Mouse (Mus musculus) midbrain, postnatal 0 days (tissue): Measurements from ENCODE around the gene Flad1. TPM values are rescaled to one million over a fixed set of nuclear protein-coding genes. Genes with fewer than 3 reads are reported as not detected.

Experiments
- ATAC-seq: fragments of 200-750 bp; cut with Nextera tagmentation; 2 replicates; pipeline ENCODE4 v1.8.0; 2017; ENCODE audit warnings: moderate number of reproducible peaks, mild to moderate bottlenecking, moderate TSS enrichment, moderate library complexity; ENCODE audit not compliant: low FRiP score
- DNase-seq: peaks from one replicate; pipeline ENCODE4 v3.0.0-alpha.2; 2015; ENCODE audit warnings: low spot score
- H3K27ac ChIP-seq: fragments of 300-500 bp; sonication (generic); 2 replicates; pipeline ENCODE4 v1.5.1; 2014; ENCODE audit warnings: low read depth, mild to moderate bottlenecking, low read length, mixed read lengths
- H3K27me3 ChIP-seq: fragments of 300-500 bp; sonication (generic); 2 replicates; pipeline ENCODE4 v1.6.1; 2014; ENCODE audit warnings: low read length, control low read depth, mixed read lengths; ENCODE audit not compliant: insufficient read depth
- H3K36me3 ChIP-seq: fragments of 300-500 bp; sonication (generic); 2 replicates; pipeline ENCODE4 v1.6.1; 2014; ENCODE audit warnings: low read length, control low read depth, mixed read lengths; ENCODE audit not compliant: insufficient read depth
- H3K4me1 ChIP-seq: fragments of 300-500 bp; sonication (generic); 2 replicates; pipeline ENCODE4 v1.6.1; 2014; ENCODE audit warnings: mild to moderate bottlenecking, control low read depth, antibody characterized with exemption, low read length, mixed read lengths; ENCODE audit not compliant: insufficient read depth
- H3K4me2 ChIP-seq: fragments of 300-500 bp; sonication (generic); 2 replicates; pipeline ENCODE4 v1.6.1; 2014; ENCODE audit warnings: low read depth, mild to moderate bottlenecking, low read length, mixed read lengths; ENCODE audit not compliant: poor library complexity, severe bottlenecking
- H3K4me3 ChIP-seq: fragments of 300-500 bp; sonication (generic); 2 replicates; pipeline ENCODE4 v1.5.1; 2014; ENCODE audit warnings: low read depth, mild to moderate bottlenecking, low read length, moderate library complexity
- H3K9ac ChIP-seq: fragments of 300-500 bp; sonication (generic); replicated peaks from 2 replicates; pipeline ENCODE4 v1.6.1; 2014; ENCODE audit warnings: mild to moderate bottlenecking, low read length, moderate library complexity, mixed read lengths; ENCODE audit not compliant: poor library complexity, severe bottlenecking
- H3K9me3 ChIP-seq: fragments of 300-500 bp; sonication (generic); 2 replicates; pipeline ENCODE4 v1.6.1; 2016; ENCODE audit warnings: low read length, control low read depth
- CTCF ChIP-seq: IDR thresholded peaks from 2 replicates; pipeline ENCODE4 v1.5.1; 2016; ENCODE audit warnings: antibody characterized with exemption, mild to moderate bottlenecking
- WGBS: fragments of 180-500 bp; shearing (Covaris S2); extraction: QIAGEN DNeasy Blood & Tissue Kit; methylation state at CpG from one replicate; pipeline ENCODE4 v1.1.7; 2014; 5-methylcytosine and 5-hydroxymethylcytosine counted together
- polyA plus RNA-seq: library from polyadenylated mRNA; unstranded; fragments of >200 nt; fragmentation: Nextera tagmentation; extraction: Ambion mirVana; gene quantifications from 2 replicates; pipeline ENCODE4 v1.2.1, GENCODE M21; 2015
- total RNA-seq: library from RNA; depleted of rRNA; stranded (reverse); fragments of >200 nt; gene quantifications from 2 replicates; pipeline ENCODE4 v1.2.3, GENCODE M21; 2014

Flad1 gene
- total and polyA plus RNA-seq, 2 experiments from 2014 or later = 26.0 to 34.1 TPM

DNA sequence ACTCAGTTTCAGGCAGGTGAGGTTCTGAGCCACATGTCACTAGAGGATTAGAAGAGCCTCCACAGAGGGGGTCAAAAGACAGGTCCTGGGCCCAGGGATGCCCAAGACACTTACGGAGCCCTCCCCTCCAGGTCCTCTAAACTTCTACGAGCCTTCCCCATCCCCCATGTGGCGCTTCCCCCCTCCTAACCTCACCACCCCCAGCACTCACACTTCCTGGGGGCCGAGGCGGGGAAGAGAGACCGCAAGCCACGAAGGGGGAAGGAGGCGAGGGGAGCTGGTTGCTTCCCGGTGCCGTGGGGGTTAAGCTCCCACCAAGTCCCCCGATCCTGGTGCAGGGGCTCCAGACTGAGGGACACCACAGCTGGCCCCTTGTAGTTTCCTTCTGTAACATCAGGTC, 26.2 kb downstream of the Flad1 start:
- Histone ChIP-seq H3K9me3 (no peaks in the 10 kb centered on the region), H3K27me3 (no peaks in the 10 kb centered on the region), H3K27ac (no peak overlapping the region), H3K36me3 (no peaks in the 10 kb centered on the region), H3K9ac (no peak overlapping the region), H3K4me2 (no peak overlapping the region), H3K4me3 (no peak overlapping the region), H3K4me1 (no peaks in the 10 kb centered on the region; the same call in 1 of the 2 replicates)
- ATAC-seq (no peak), DNase-seq (no peak)
- no peak for TF ChIP-seq CTCF
- 53% methylated on average over 9 of the region's 11 CpGs for WGBS

DNA sequence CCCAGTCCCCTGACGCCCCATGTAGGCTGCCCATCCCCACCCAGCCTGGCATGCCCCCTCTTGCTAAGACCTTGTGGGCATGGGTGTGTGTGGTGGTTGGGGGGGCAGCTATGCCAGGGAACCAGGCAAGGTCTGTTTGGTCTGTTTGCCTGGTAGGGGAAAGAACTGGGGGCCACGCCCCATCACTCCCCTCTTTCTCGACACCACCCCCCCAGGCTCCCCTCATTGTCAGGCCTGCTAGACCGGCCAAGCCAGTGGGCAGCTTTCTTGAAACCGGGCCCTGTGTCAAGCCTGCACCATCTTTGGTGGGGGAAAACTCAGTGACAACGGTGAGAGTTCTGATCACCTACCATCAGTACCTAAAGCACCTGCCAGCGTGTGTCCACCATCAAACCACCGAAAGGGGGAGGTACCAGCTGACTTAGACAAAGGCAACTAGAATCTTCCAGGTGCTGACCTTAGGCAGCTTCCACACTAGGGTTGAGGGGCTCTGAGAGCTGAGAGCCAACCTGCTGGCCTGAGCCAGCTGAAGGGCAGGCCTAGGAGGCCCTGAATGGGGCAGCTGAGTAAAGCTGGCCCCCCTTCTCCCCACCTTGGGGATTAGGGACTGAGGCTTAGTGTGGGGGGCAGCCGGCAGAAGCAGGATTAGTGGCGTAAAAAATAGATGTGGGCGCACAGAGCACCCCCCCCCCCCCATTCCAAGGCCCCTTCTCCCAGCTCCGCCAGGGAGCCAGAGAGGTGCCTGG, 27.2 kb downstream of the Flad1 start:
- DNase-seq = no peak
- Histone ChIP-seq H3K4me1 (no peaks in the 10 kb centered on the region; the same call in 1 of the 2 replicates), H3K36me3 (no peaks in the 10 kb centered on the region), H3K4me2 (no peak overlapping the region), H3K4me3 (no peak overlapping the region), H3K9ac (no peak overlapping the region), H3K9me3 (no peaks in the 10 kb centered on the region), H3K27me3 (no peaks in the 10 kb centered on the region), H3K27ac (no peak overlapping the region)
- WGBS = 48% methylated on average over 11 of the region's 12 CpGs
- no peak for ATAC-seq
- no peak for TF ChIP-seq CTCF

DNA sequence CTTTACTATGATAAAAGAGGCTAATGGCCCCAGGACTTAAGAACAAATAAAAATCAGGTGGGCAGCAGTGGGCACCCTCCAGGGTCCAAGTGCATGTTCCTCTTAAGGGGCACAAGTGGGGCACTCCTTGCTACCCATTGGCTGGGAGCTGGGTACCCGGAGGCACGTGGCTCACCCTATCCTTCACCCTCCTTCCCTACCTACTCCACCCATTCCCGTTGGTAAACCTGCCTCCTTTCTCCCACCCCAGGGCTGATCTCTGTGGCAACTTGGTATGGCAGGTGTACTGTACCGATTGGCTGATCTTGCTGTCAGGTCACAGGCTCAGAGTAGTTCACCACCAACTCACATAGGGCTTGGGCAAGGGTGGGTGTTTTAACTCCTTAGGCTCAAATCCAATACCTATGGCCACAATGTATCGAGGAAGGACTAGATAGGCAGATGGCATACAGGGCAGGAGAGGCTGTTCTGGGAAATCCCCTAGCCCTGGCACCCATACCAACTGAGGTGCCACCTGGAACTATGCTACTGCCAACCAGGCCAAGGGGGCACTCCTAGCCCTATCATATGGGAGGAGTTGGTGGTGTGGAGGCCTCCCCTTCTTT, 27.9 kb downstream of the Flad1 start:
- Histone ChIP-seq H3K36me3 (no peaks in the 10 kb centered on the region), H3K9me3 (no peaks in the 10 kb centered on the region), H3K27me3 (no peaks in the 10 kb centered on the region), H3K4me1 (no peaks in the 10 kb centered on the region; the same call in 1 of the 2 replicates), H3K4me3 (no peak overlapping the region), H3K4me2 (no peak overlapping the region), H3K9ac (no peak overlapping the region), H3K27ac (no peak overlapping the region)
- TF ChIP-seq CTCF = no peak
- 88% methylated on average over 5 of the region's 5 CpGs for WGBS
- no peak for ATAC-seq
- DNase-seq = no peak

DNA sequence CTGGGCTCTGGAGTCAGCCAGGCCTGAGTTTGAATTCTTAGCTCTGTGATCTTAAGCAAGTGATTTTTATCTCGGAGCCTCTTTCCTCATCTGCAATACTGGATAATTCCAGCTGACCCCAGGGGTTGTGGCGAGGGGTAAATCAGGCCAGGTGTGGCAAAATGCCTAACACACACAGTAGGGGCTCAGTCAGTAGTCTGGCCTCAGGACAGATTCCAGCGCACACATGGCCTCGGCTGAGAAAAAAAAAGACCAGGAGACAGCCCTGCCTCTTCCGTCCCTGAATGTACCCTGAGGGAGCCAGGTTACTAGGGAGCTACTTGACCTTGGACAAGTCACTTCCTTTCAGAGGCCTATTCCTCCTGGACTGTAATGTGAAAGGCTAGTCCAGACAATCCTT, 28.7 kb downstream of the Flad1 start:
- Histone ChIP-seq H3K27ac (no peak overlapping the region), H3K9ac (no peak overlapping the region), H3K36me3 (no peaks in the 10 kb centered on the region), H3K4me3 (no peak overlapping the region), H3K27me3 (no peaks in the 10 kb centered on the region), H3K4me2 (no peak overlapping the region), H3K4me1 (no peaks in the 10 kb centered on the region), H3K9me3 (no peaks in the 10 kb centered on the region)
- ATAC-seq (no peak), DNase-seq (no peak)
- no peak for TF ChIP-seq CTCF
- 81% methylated on average over 5 of the region's 5 CpGs for WGBS

DNA sequence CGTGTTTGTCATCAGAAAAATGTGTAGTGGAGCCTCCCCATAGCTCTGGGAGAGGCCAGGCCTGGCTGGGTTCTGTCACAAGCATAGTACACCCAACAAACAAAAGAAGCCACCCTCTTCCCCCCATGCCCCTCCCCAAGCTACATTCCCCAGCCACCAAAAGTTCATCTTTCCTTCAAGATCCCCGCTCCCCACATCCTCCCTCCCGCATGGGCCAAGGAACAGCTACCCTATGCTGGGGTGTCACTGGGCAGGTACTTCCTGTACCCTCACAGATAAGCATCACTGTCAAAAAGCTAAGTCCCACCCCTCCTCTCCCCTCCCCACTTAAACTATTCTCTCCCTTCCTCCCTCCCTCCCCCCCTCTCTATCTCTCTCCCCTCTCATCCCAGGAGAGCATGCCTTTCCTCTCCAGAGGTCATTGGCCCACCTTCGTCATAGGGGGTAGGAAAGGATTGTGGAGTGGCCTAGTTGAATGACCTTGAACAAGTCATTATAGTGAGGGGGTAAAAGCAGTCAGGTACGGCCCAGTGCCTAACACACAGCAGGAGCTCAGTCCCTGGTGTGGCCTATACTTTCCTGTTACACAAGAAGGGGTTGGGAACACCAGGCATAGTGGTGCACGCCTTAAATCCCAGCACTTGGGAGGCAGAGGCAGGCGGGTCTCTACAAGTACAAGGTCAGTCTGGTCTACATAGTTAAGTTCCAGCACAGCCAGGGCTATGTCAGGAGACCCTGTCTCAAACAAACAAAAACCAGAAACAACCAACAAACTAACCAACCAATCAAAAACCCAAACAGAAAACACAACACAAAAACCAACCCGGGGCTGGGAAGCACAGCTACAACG, 29.4 kb downstream of the Flad1 start:
- Histone ChIP-seq H3K36me3 (no peaks in the 10 kb centered on the region), H3K9ac (no peak overlapping the region), H3K4me2 (no peak overlapping the region), H3K4me3 (no peak overlapping the region), H3K4me1 (no peaks in the 10 kb centered on the region), H3K27ac (no peak overlapping the region), H3K9me3 (no peaks in the 10 kb centered on the region), H3K27me3 (no peaks in the 10 kb centered on the region)
- DNase-seq (no peak), ATAC-seq (no peak)
- no peak for TF ChIP-seq CTCF
- 86% methylated on average over 9 of the region's 9 CpGs for WGBS

- no peaks in the 10 kb centered on the region for H3K9me3 ChIP-seq
- WGBS = 86% methylated on average over 11 of the region's 11 CpGs
- DNase-seq (no peak), ATAC-seq (no peak)
- H3K9ac ChIP-seq = no peak overlapping the region
- H3K27ac ChIP-seq = no peak overlapping the region
- no peak for TF ChIP-seq CTCF
- H3K4me1 ChIP-seq = no peaks in the 10 kb centered on the region
- H3K4me3 ChIP-seq = no peak overlapping the region
- no peak overlapping the region for H3K4me2 ChIP-seq
- H3K36me3 ChIP-seq = no peaks in the 10 kb centered on the region
- H3K27me3 ChIP-seq = no peaks in the 10 kb centered on the region
Observed at GRCm38 (mm10) chr3:89381233-89381632, 30.4 kb downstream of the Flad1 start.
